Mouse (Mus musculus) hindbrain, embryonic 14.5 days (tissue): ENCODE results near the gene Rnf227. TPM values are rescaled to one million over a fixed set of nuclear protein-coding genes. Genes with fewer than 3 reads are reported as not detected.
"Not testable (repeated sequence)": the region's sequence is repeated elsewhere in the genome, so short reads cannot be mapped to it uniquely, and the experiment has no call there.

Experiments
- ATAC-seq: fragments of 200-750 bp; cut with Nextera tagmentation; 2 replicates; pipeline ENCODE4 v1.8.0; 2017; ENCODE audit warnings: moderate number of reproducible peaks, mild to moderate bottlenecking, moderate TSS enrichment, moderate library complexity; ENCODE audit not compliant: low FRiP score
- DNase-seq: peaks from one replicate; pipeline ENCODE4 v3.0.0-alpha.2; 2015; ENCODE audit warnings: low spot score
- H3K27ac ChIP-seq: fragments of 300-500 bp; sonication (generic); 2 replicates; pipeline ENCODE4 v1.5.1; 2014; ENCODE audit warnings: mild to moderate bottlenecking, moderate library complexity
- H3K27me3 ChIP-seq: fragments of 300-500 bp; sonication (generic); 2 replicates; pipeline ENCODE4 v1.6.1; 2014; ENCODE audit warnings: mild to moderate bottlenecking, low read length, mixed read lengths; ENCODE audit not compliant: control insufficient read depth, insufficient read depth
- H3K36me3 ChIP-seq: fragments of 300-500 bp; sonication (generic); replicated peaks from 2 replicates; pipeline ENCODE4 v1.6.1; 2014; ENCODE audit not compliant: control insufficient read depth, insufficient read depth
- H3K4me1 ChIP-seq: fragments of 300-500 bp; sonication (generic); replicated peaks from 2 replicates; pipeline ENCODE4 v1.6.1; 2014; ENCODE audit warnings: antibody characterized with exemption, low read length, mixed read lengths; ENCODE audit not compliant: control insufficient read depth, insufficient read depth
- H3K4me2 ChIP-seq: fragments of 300-500 bp; sonication (generic); replicated peaks from 2 replicates; pipeline ENCODE4 v1.6.1; 2014; ENCODE audit warnings: mild to moderate bottlenecking, moderate library complexity
- H3K4me3 ChIP-seq: fragments of 300-500 bp; sonication (generic); replicated peaks from 2 replicates; pipeline ENCODE4 v1.5.1; 2014; ENCODE audit warnings: mild to moderate bottlenecking, low read length
- H3K9ac ChIP-seq: fragments of 300-500 bp; sonication (generic); 2 replicates; pipeline ENCODE4 v1.6.1; 2014
- H3K9me3 ChIP-seq: fragments of 300-500 bp; sonication (generic); 2 replicates; pipeline ENCODE4 v1.6.1; 2016; ENCODE audit warnings: low read length; ENCODE audit not compliant: control insufficient read depth
- WGBS: fragments of 180-500 bp; shearing (Covaris S2); extraction: QIAGEN DNeasy Blood & Tissue Kit; methylation state at CpG from one replicate; pipeline ENCODE4 v1.1.7; 2014; 5-methylcytosine and 5-hydroxymethylcytosine counted together
- polyA plus RNA-seq: library from polyadenylated mRNA; unstranded; fragments of >200 nt; fragmentation: Nextera tagmentation; extraction: Ambion mirVana; gene quantifications from 2 replicates; pipeline ENCODE4 v1.2.1, GENCODE M21; 2014

Gene Rnf227
- polyA plus RNA-seq, 1 experiment from 2014 or later = 224 TPM

DNA sequence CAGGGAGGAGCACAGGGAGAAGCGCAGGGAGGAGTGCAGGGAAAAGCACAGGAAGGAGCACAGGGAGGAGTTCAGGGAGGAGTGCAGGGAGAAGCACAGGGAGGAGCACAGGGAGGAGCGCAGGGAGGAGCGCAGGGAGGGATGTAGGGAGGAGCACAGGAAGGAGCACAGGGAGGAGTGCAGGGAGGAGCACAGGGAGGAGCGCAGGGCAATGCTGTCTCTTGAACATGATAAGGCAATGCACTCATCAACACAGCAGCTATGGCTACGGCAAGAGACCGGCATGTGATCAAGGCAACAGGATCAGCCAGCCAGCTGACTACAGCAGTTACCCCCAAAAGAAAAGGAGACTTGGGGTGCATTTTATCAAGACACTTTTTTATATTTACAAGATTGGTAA lies 23.9 kb upstream of the Rnf227 start:
- Histone ChIP-seq H3K36me3 (peaks cover 57% of the 10 kb centered on the region), H3K4me1 (no peaks in the 10 kb centered on the region), H3K9me3 (no peaks in the 10 kb centered on the region), H3K4me3 (no peak overlapping the region), H3K4me2 (no peak overlapping the region), H3K27ac (no peak overlapping the region), H3K27me3 (no peaks in the 10 kb centered on the region), H3K9ac (no peak overlapping the region)
- 100% methylated on average over 6 of the region's 6 CpGs for WGBS
- no peak for DNase-seq
- no peak for ATAC-seq

DNA sequence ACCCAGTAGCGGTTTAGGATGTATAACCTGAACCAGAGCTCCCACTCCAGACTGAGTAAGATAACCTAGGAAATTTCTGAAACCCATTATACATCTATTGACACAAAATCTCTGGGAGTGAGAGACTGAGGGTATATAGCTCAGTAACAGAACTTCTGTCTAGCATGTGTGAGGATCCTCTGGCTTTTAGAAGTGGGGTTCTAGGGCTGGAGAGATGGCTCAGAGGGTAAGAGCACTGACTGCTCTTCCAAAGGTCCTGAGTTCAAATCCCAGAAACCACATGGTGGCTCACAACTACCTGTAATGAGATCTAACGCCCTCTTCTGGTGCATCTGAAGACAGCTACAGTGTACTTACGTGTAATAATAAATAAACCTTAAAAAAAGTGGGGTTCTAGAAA lies 22.3 kb upstream of the Rnf227 start:
- not testable (repeated sequence) for ATAC-seq, H3K9me3 ChIP-seq, DNase-seq, H3K27ac ChIP-seq, H3K4me2 ChIP-seq, H3K9ac ChIP-seq, H3K27me3 ChIP-seq, H3K4me3 ChIP-seq
- 90% methylated on average over 3 of the region's 3 CpGs for WGBS
- Histone ChIP-seq H3K36me3 (peaks cover 51% of the 10 kb centered on the region), H3K4me1 (peaks cover 13% of the 10 kb centered on the region)

DNA sequence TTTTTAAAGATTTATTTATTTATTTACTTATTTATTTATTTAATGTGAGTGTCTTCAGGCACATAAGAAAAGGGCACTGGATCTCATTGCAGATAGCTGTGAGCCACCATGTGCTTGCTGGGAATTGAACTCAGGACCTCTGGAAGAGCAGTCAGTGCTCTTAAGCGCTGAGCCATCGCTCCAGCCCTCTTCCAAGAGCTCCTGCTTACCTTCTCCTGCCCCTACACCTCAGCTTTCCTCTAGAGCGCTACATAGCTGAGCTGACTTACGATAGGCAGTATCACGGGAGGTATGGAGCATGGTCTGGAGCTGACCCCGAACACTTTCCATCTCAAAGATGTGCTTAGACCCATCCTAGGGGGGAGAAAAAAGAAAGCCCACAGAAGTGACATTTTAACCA lies 18.7 kb upstream of the Rnf227 start:
- WGBS = 89% methylated on average over 6 of the region's 6 CpGs
- H3K9me3 ChIP-seq = no peaks in the 10 kb centered on the region
- peaks cover 30% of the 10 kb centered on the region for H3K36me3 ChIP-seq
- no peaks in the 10 kb centered on the region for H3K27me3 ChIP-seq
- no peak overlapping the region for H3K4me3 ChIP-seq
- no peak overlapping the region for H3K27ac ChIP-seq
- no peak for ATAC-seq
- H3K4me2 ChIP-seq = peak overlapping the region; percentile 73
- H3K9ac ChIP-seq = peak overlapping the region; percentile 71; the same call in 1 of the 2 replicates
- peaks cover 29% of the 10 kb centered on the region for H3K4me1 ChIP-seq
- no peak for DNase-seq

DNA sequence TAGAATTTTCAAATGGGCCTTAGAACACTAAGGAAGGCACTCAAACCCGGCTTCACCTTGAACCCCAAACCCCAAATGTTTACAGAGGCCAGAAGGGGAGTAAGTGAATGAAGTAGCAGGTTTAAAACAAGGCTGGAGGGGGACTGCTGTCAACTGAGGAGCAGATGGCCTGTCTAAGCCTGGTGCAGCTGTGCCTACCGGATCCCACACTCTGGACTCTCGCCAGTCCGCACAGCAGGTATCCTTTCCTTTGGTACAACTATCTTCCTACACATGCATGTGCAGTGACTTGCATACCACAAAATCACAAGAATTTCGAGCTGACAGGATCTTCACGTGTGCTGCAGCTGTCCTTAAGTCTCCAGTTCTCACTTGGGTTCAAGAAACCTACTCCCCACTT lies 18.3 kb upstream of the Rnf227 start:
- no peak for DNase-seq
- H3K4me1 ChIP-seq = peaks cover 33% of the 10 kb centered on the region
- WGBS = 62% methylated on average over 6 of the region's 6 CpGs
- ATAC-seq = no peak
- H3K9me3 ChIP-seq = no peaks in the 10 kb centered on the region
- peaks cover 26% of the 10 kb centered on the region for H3K36me3 ChIP-seq
- H3K4me2 ChIP-seq = peak overlapping the region; percentile 73
- no peak overlapping the region for H3K4me3 ChIP-seq
- 0 out of 2 replicates have a peak, but pooled peaks cover 3% of the 10 kb centered on the region for H3K27me3 ChIP-seq
- no peak overlapping the region for H3K27ac ChIP-seq
- H3K9ac ChIP-seq = peak overlapping the region; percentile 71

DNA sequence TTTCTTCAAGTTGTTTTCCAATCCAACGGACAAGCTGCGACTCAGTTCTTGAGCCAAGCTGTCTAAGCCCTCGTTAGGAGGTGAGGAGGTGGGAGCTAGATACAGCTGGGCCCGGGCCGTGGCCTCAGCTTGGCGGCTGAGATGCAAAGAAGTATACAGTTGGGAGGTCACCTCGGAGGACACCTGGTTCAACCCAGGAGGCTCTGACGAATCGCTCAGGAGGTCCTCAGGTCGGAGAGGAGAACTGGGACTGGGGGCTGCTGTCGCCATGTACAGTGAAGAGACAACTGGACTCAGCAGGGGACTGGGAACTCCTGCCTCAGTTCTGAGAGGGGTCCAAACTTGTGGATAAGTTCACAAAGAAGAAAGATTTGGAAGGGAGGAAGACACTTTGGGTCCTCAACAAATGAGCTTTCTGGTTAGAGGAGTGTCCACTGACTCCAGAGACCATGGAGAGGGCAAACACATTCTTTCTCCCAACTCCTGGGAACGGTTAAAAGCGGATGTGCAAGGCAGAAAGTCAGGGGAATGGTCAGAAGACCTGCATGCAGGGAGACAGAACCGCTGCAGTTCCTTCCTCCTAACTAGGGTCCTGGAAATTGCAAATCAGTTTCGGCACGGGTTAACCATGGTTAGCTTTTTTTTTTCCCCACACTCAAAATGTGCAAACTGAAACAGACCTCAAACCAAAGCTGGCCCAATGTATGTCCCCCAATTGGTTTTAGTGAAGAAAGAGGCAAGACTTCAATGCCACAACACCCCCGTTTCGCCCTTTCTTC lies 17.4 kb upstream of the Rnf227 start:
- 0 out of 2 replicates have a peak, but pooled peaks cover 10% of the 10 kb centered on the region for H3K27me3 ChIP-seq
- peak overlapping the region; percentile 73 for H3K4me2 ChIP-seq
- H3K27ac ChIP-seq = peak overlapping the region; percentile 77
- ATAC-seq = no peak
- H3K9ac ChIP-seq = peak overlapping the region; percentile 71
- 25% methylated on average over 18 of the region's 18 CpGs for WGBS
- no peak for DNase-seq
- H3K4me3 ChIP-seq = peak overlapping the region; percentile 56
- peaks cover 35% of the 10 kb centered on the region for H3K4me1 ChIP-seq
- H3K36me3 ChIP-seq = peaks cover 17% of the 10 kb centered on the region
- H3K9me3 ChIP-seq = no peaks in the 10 kb centered on the region

DNA sequence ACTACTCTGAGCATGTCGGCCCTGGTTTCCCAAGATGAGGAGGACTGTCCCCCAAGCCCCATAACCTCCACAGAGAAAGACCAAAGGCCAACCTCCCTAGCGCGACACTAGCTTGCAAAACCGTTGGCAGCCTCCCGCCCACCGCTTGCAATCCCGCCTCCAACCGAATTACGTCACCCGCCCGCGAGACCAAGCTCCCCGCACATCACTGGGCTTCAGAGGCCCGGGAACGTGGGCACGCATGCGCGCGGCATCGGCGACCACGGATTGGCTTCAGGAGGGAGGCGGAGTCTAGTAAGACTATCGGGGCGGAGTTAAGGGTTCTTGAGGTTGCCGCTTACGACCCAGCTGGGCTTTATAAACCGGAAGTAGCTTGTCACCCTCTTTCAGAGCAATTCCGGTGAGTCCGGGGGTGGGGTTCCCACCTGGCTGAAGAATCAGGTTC lies 16.6 kb upstream of the Rnf227 start, which contains the start of the genes Cntrob and Trappc1:
Gene Cntrob (minus strand): TSS at position 109 of the 445 bp plus-strand sequence.
Gene Trappc1 (plus strand): TSS at position 314 of the 445 bp plus-strand sequence.
- under 1% methylated on average over 30 of the region's 30 CpGs for WGBS
- Histone ChIP-seq H3K4me1 (peaks cover 35% of the 10 kb centered on the region), H3K4me3 (peak within 1 kb of the TSS; percentile 56), H3K36me3 (0 out of 2 replicates have a peak, but pooled peaks cover 9% of the 10 kb centered on the region), H3K4me2 (peak within 1 kb of the TSS; percentile 77), H3K27me3 (0 out of 2 replicates have a peak, but pooled peaks cover 10% of the 10 kb centered on the region), H3K9me3 (no peaks in the 10 kb centered on the region), H3K27ac (peak within 1 kb of the TSS; percentile 77), H3K9ac (peak within 1 kb of the TSS; percentile 75)
- DNase-seq = peak; percentile 97
- peak; percentile 94 for ATAC-seq

DNA sequence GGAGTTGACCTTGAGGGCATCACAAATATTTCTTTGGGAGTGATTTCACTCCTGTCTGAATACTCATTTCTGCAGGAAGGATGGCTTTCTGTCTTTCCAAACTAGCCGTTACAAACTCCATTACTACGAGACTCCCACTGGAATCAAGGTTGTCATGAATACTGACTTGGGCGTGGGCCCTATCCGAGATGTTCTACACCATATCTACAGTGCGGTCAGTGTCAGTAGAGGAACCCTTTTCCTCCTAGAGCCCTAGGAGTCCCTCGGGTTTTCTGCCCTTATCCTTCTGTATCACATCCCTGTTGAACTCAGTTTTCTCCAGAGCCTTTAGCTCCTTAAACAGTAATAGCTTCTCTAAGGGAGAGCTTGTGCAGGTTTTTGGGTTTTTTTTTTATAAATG lies 15.5 kb upstream of the Rnf227 start:
- H3K4me3 ChIP-seq = peak overlapping the region; percentile 56
- H3K9me3 ChIP-seq = no peaks in the 10 kb centered on the region
- H3K4me2 ChIP-seq = peak overlapping the region; percentile 77
- peaks cover 35% of the 10 kb centered on the region for H3K4me1 ChIP-seq
- 0 out of 2 replicates have a peak, but pooled peaks cover 3% of the 10 kb centered on the region for H3K36me3 ChIP-seq
- H3K27ac ChIP-seq = no peak overlapping the region
- peak overlapping the region; percentile 75; the same call in 1 of the 2 replicates for H3K9ac ChIP-seq
- no peak for DNase-seq
- WGBS = 80% methylated on average over 6 of the region's 6 CpGs
- ATAC-seq = no peak
- 0 out of 2 replicates have a peak, but pooled peaks cover 10% of the 10 kb centered on the region for H3K27me3 ChIP-seq

DNA sequence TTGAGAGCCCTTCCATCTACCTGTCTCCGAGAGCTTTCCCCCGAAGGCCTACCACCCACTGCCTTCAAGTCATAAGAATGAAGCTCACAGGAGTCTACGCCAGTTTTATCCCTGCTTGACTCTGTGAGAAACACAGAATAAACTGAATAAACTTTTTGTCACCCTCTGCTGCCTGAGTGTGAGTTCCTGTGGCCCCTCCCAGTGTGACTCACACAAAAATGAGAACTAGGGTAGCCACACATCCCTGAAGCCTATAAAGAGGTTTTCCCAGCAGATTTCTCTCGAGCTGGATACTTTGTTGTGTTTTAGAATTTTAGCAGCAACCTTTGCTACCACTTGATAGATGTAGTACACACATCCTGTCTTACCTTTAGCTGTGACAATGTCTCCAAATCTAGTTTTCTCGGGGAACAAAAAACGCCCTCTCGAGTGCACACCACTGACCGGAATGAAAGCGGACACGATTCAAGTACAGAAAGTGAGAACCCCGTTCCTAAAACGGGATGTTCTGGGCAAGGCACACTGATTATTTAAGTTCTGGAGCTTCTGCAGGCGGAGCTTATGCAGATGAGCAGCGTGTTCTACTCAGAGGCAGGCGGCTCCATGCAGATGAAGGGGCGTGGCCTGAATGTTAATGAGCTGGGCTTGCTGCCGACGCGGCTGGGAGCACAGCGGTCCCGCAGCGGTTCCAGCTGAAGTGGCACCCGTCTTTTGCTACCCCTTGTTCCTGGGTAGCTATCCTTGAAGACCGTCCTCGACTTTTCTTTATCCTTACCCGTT lies 14.4 kb upstream of the Rnf227 start, which contains the start of gene Kcnab3:
Gene Kcnab3 (plus strand): TSS at position 631 of the 780 bp plus-strand sequence.
- Histone ChIP-seq H3K27me3 (0 out of 2 replicates have a peak, but pooled peaks cover 10% of the 10 kb centered on the region), H3K4me3 (peak within 1 kb of the TSS; percentile 46), H3K9me3 (no peaks in the 10 kb centered on the region), H3K36me3 (no peaks in the 10 kb centered on the region), H3K4me2 (peak within 1 kb of the TSS; percentile 77), H3K27ac (0 out of 2 replicates have a peak within 1 kb of the TSS, but pooled peaks have one; percentile 39), H3K9ac (peak within 1 kb of the TSS; percentile 61), H3K4me1 (peaks cover 35% of the 10 kb centered on the region)
- ATAC-seq (peak; percentile 52; the same call in 1 of the 2 replicates), DNase-seq (peak; percentile 87)
- 11% methylated on average over 26 of the region's 26 CpGs for WGBS
